Mouse (Mus musculus) liver, postnatal 0 days (tissue): ENCODE data around the gene Tgm2.

Source experiments
- CTCF ChIP-seq: sonication (generic); IDR thresholded peaks from 2 replicates; pipeline ENCODE4 v1.5.1; 2016; ENCODE audit warnings: antibody characterized with exemption, low read depth
- EP300 ChIP-seq: IDR thresholded peaks from 2 replicates; pipeline ENCODE4 v1.6.1; 2016; ENCODE audit warnings: antibody characterized with exemption, low read depth, mild to moderate bottlenecking

- TF ChIP-seq CTCF = no peak
- no peak for TF ChIP-seq EP300
These were observed 7.6 kb upstream of the Tgm2 start for GRCm38 (mm10) chr2:158153728-158154343.
